Mouse (Mus musculus) inflammation-experienced regulatory T-cells, adult 6 months (primary cell): Measurements from ENCODE around the gene Ncor2. TPM values are rescaled to one million over a fixed set of nuclear protein-coding genes. Genes with fewer than 3 reads are reported as not detected.
A peak's percentile ranks its signal among the peaks of the same experiment; 100 is the strongest.

Source experiments
- ATAC-seq: one replicate; pipeline ENCODE4 v1.8.0; 2017
- polyA plus RNA-seq, 3 experiments: library from polyadenylated mRNA; unstranded; fragments of 100-300 nt; shearing (Covaris generic); gene quantifications; one replicate each; pipeline ENCODE4 v1.2.1; 2017

Gene Ncor2
- polyA plus RNA-seq, 3 experiments from 2014 or later = 3.9 to 6.7 (median 4.7) TPM

GRCm38 (mm10) chr5:125124002-125124401 lies 55.0 kb downstream of the Ncor2 start:
- no peak for ATAC-seq

DNA sequence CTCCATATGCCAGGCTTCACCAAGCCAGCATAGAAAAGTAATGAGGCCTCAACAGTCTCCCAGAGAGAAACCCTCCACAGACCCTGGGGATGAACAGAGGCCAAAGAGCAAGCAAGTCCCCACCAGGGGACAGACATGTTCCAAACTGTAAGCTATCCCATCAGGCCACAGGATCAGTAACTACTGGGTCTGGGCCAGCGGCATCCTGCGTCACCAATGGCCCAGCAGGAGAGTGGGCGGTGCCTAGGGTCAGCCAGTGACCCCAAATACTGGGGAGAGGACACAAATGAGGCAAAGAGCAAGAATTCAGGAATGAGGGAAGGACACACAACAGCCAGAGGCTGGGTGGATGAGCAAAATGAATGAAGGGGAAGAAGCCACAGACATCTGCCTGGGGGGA lies 55.8 kb downstream of the Ncor2 start:
- no peak for ATAC-seq

DNA sequence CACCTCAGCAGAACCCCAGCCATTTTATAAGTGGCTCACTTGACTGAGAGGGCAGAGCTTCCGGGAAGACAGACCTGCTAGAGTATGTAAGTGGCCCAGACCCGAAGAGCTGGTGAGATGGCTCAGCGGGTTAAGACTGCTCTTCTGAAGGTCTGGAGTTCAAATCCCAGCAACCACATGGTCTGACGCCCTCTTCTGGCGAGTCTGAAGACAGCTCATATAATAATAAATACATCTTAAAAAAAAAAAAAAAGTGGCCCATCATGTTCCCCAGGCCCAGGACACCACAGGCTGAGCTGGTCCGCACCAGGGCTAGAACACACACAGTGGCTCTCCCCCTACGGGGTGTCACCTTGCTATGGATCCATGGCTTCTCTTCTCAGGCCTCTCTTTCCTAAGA lies 56.5 kb downstream of the Ncor2 start:
- no peak for ATAC-seq

DNA sequence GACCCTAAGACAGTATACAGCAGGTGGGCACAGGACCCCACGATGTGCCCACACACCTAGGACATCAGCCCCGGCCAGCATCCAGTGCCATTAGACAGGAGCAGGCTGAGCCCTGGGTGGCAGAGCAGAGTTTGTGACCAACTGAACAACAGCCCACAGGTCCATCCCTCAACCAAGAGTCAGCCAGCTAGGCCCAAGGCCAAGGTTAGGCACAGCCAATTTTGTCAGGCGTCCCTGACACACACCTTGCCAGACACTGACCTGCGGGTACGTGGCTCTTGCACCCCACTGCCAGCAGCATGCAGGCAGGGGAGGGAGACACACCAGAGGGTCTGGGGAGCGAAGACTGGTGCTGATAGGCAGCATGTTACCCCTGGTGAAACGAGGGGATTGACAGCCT lies 57.0 kb downstream of the Ncor2 start:
- no peak for ATAC-seq

DNA sequence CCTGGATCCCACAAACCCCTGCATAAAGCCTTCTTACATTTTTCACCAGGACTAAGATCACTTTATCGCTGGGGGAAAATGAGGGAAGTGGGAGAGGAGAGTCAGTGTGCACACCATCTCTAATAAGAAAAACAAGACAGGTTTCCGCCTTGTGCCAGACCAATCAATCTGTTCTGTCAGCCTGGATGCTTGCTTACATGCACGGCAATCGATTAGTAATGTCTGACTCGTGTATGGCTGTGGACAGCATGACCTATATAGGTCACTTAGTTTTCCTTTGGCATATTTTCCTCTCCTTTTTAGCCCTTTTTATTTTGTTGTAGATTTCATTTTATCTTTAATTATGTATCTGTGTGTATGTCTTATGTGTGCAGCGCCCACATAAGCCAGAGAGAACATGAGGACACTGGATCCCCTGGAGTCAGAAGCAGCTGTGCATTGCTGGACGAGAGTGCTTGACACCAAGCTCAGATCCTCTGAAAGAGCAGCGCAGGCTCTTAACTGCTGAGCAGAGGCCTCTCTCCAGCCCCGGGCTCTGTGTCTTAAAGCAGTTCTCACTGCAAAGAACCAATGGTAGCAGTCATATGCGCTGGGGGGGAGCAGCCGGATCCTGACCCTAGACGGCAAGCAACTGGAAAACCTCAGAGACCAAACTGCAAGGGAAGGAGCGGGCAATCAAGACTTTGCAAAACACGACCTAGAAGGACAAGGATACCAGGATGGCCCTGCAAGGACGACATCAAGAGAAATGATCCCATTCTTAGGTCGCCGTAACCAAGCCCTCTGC lies 58.3 kb downstream of the Ncor2 start:
- ATAC-seq = no peak

GRCm38 (mm10) chr5:125117238-125117637 lies 61.8 kb downstream of the Ncor2 start:
- ATAC-seq = no peak

DNA sequence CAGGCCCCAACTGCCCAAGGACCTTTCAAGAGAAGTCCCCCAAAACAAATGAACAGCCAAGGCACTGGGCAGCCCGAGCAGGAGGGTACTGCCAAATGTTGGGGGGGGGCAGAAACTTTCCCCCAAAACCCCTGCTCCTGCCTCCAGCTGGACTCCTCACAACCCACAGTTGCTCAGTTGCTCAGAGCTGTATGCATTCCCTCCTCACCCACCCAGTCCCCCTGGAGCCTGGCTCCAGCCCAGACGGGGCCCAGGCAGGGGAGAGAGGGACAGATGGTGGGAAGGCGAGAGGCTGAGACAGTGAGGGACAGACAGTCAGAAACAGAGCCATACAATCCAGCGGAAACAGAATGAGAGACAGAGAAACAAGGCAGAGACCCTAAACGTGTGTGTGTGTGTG lies 66.0 kb downstream of the Ncor2 start:
- no peak for ATAC-seq

DNA sequence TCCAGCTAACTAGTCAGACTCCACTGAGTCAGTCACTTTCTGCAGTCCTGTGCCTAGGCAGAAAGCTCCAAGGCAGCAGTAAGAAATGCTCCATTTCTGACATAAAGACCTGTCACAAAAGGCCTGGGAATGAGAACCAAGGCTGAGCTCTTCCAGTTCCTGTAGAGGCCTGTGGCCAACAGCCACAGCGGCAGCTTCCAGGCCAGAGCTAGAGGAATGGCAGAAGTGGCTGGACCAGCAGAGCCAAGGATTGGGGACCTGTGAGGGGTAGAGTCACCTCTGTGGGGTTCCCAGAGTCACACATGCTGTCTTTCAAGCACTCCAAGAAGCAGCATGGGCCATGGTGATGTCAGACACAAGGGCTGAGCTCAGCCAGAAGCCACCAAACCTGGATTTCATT lies 66.4 kb downstream of the Ncor2 start:
- no peak for ATAC-seq

DNA sequence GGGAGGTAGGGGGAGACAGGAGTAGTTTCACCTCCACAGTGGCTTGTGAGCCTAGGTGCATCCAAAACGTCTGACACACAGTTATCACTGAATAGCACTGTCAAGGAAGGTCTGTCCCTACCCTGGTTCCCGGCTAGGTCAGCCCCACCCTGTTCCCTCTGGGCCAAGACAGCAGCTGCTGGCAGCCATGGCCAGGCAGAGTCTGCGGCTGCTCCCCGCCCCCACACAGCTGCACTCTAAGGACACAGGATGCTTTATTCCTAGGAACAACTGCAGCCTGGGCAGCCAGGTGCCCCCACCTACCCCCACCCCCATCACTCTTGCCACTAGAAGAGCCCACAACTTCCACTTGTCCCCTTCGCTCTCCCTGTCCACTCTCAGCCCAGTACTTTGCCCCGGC lies 67.9 kb downstream of the Ncor2 start:
- no peak for ATAC-seq

GRCm38 (mm10) chr5:125110722-125111121 lies 68.3 kb downstream of the Ncor2 start:
- ATAC-seq = no peak

DNA sequence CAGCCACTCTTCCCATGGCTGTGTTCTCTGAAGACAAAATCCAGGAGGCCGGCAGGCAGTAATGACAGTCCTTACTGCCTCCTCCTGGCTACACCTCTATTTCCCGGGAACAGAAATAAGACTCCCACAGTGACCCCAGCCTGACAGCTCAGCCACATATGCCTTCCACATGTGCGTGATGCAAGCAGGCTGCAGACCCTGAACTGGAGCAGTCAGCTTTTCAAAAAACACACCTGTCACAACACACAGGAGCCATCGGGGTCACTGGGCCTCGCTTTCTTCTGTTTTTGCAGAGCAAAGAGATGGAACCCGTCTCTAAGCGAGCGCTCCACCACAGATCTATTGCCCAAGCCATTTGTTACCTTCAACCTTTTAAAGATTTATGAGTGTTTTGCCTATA lies 68.8 kb downstream of the Ncor2 start:
- no peak for ATAC-seq

DNA sequence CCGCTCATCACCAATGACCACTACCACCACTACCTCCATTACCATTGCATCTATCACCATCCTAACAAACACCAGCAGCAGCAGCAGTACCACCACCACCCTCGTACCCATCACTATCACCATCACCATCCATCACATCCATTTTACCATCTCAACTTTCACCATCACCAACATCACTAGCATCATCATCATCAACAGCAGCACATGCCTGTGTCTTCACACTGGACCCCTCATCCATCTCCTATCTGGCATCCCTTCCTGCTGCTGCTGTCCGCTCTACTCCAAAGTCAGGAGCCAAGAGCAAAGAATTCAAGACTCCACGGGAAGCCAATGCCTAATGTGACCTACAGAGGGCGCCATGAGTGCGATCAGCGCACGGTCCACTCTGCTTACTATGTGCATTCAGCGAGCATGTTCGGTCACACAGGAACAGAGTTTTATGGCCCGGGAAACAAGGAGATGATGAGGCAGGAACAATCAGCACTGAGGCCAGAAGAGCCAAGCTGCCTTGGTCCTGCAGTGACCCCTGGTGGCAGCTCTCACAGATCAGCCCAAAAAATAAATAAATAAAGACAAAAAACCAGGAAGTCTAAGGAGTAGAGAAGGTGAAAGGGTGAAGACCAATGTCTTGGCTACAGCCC lies 71.9 kb downstream of the Ncor2 start:
- ATAC-seq = no peak

DNA sequence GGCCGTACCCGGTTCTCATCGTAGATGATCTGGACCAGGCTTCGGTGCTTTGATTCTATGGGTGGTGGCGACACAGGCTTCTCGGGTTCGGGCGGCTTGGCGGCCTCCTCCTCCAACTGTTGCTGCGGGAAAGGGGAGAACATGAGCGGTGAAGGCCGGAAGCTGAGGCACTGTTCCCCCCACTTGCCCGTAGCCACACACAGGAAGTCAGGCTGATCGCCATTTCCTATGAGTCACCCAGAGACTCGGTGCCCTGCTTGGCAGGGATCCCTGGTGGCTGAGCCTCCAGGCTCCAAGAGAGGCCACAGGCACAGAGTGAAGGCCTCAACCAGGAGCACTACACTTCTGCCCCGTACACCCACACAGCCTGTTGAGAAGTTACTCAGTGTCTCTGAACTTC lies 72.8 kb downstream of the Ncor2 start:
- peak; percentile 94 for ATAC-seq

DNA sequence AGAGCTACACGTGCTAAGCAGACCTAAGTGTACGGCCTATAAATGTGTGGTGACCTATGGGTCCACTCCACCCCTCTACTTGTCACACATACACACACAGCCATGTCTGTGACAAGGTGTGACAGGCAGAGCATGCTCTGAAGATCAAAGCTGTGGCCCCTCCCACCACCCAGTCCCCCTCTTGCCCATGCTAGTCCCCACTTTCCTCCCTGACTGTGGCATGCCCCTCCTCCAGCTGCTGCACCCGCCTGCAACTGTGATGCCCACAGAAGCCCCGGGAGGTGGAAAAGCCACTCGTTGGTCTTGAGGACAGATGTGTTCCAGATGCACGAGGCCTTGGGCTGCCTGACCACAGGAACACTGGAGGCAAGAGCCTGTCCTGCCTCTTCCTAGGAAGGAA lies 74.2 kb downstream of the Ncor2 start:
- ATAC-seq = no peak

DNA sequence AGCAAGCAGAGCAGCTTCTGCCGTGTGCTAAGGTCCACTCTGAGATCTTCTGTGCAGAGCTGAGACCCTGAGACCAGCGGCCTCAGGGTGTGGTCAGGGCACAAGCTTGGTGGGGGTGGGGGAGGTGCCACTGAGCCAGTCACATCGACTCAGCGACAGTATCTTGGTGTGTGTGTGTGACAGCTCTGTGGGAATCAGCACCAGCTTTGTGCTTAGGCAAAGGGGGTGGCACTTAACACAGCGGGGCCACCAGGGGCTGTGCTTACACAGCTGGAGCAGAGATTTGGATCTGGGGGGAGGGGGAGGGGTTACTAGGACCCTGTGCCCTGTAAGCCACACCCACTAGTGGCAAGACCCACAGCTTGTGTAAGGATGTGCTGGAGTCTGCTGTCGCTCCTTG lies 75.6 kb downstream of the Ncor2 start:
- ATAC-seq = no peak

DNA sequence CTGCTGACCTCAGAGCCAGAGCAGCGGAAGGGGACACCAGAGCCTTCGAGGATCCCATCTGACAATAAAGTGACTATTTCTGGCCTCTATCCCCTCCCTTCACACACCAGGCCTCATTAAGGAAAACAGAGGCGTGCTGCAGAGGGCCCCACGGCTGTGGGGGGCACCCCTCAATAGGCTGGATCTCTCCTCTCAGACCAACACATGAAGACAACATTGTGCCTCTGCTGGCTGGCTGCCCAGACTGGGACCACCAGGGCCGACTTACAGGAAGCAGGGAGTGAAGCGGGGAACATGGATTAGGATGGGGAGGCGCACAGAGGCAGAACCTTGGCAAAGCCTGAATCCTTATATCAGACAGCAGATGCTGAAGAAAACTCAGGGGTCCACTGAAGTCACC lies 76.1 kb downstream of the Ncor2 start:
- no peak for ATAC-seq

DNA sequence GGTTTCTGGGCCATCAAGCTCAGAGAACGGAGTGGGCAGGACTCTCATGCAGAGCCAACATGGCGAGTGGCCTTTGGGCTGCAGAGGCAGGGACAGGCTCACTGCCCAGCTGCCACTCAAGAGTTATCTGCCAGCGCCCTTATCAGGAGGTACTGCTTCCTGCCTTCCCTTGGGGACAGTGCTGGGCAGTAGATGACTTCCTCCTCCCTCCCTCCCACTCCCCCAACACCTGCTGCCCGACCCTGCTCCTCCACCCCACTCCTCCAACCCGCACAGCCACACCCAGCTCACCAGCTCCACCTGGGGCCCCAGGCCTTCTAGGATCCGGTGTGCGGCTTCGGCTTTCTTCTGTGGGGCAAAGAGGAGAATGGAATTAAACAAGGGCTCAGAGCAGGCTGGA lies 76.7 kb downstream of the Ncor2 start:
- ATAC-seq = no peak

DNA sequence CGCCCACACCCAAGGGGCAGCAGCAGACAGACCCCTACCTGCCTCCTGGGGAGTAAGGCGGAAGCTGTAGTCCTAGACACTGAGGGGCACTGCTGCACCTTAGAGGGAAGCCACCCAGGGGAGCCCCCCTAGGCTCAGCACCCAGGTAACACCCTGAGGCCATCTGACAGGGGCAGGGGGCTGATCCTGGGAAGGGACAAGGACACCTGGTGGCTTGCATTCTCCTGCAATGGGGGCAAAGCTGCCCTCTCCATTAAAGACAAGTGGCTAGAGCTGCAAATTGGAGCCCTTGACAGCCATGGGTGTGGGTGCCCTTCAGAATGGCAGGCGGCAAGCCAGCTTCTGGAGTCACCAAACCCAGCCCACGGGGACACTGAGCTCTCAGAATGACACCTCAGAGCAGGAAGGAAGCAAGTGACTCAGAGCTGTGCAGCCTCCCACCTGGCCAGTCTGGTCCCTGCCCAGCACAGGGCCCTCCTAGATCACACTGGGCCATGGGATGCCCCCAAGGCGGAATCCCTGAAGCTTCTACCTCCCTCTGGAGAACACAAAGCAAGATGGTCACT lies 79.2 kb downstream of the Ncor2 start:
- no peak for ATAC-seq

DNA sequence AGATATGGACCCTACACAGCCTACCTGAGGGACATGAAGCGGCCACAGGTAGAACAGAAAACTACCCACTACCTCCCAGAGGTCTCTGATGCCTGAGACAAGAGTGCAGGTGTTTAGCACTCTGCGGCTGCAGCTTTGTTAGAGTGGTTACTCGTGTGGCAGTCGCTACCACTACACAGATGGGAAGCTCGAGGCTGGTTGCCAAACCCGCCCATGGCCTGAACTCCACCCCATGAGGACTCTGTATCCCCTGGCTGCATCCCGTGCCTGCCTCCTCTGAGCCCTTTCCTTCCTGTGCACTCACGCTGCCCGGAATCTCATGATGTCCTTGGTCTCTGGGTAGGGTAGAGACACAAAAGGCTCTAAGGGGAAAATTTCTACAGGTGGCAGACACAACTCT lies 80.3 kb downstream of the Ncor2 start:
- no peak for ATAC-seq

GRCm38 (mm10) chr5:125096368-125096767 lies 82.7 kb downstream of the Ncor2 start:
- no peak for ATAC-seq

- ATAC-seq = no peak
These were observed 83.4 kb downstream of the Ncor2 start for GRCm38 (mm10) chr5:125095525-125096175.

- no peak for ATAC-seq
These were observed 85.2 kb downstream of the Ncor2 start for GRCm38 (mm10) chr5:125093795-125094194.

GRCm38 (mm10) chr5:125088076-125088475 lies 90.9 kb downstream of the Ncor2 start:
- no peak for ATAC-seq
